Mouse (Mus musculus) sigmoid colon, adult 10 weeks (tissue): ENCODE results near the gene Prdm12. TPM values are rescaled to one million over a fixed set of nuclear protein-coding genes. Genes with fewer than 3 reads are reported as not detected.

Source experiments
- polyA plus RNA-seq: library from polyadenylated mRNA; stranded (reverse); fragments of 350-450 nt; fragmentation: Illumina TruSeq; extraction: RNeasy Lipid Tissue Mini Kit (QIAGEN cat#74804); gene quantifications from one replicate; pipeline ENCODE4 v1.2.3, GENCODE M21; 2014; ENCODE audit warnings: low read depth, low replicate concordance

Prdm12 gene
- not detected for polyA plus RNA-seq

GRCm38 (mm10) chr2:31639901-31640608, at the start of gene Prdm12:
TSS of gene Prdm12 (plus strand) at chr2:31640037.

GRCm38 (mm10) chr2:31670551-31671035, 30.8 kb downstream of the Prdm12 start, which contains the start of gene Exosc2:
TSS of gene Exosc2 (plus strand) at chr2:31670715.

GRCm38 (mm10) chr2:31688074-31688925, 48.5 kb downstream of the Prdm12 start, which contains the start of gene Abl1:
TSS of gene Abl1 (plus strand) at chr2:31688376.

Other genes with a start within 250 kb of the Prdm12 start
- gene Ass1, start 169.8 kb upstream of the Prdm12 start, polyA plus RNA-seq = 3.8 TPM
- gene Fubp3, start 67.4 kb upstream of the Prdm12 start, polyA plus RNA-seq = 37.9 TPM
- 10.4 TPM for gene Exosc2, start 30.7 kb downstream of the Prdm12 start, polyA plus RNA-seq
- gene Abl1, start 48.3 kb downstream of the Prdm12 start, polyA plus RNA-seq = 46.7 TPM
- not detected for gene Qrfp, start 170.5 kb downstream of the Prdm12 start, polyA plus RNA-seq
- gene Fibcd1, start 206.0 kb downstream of the Prdm12 start, polyA plus RNA-seq = not detected
- gene Lamc3, start 247.3 kb downstream of the Prdm12 start, polyA plus RNA-seq = 0.13 TPM